Mouse (Mus musculus) B cell, adult (primary cell): Measurements from ENCODE around the gene Cd38. TPM values are rescaled to one million over a fixed set of nuclear protein-coding genes. Genes with fewer than 3 reads are reported as not detected.

Experiments
- total RNA-seq: library from RNA; stranded (reverse); gene quantifications from 4 replicates; pipeline ENCODE4 v1.2.4, GENCODE M21; 2023; ENCODE audit not compliant: inconsistent age

The Cd38 gene
- total RNA-seq = 124 to 134 TPM (median 131 TPM) in 4 replicates

DNA sequence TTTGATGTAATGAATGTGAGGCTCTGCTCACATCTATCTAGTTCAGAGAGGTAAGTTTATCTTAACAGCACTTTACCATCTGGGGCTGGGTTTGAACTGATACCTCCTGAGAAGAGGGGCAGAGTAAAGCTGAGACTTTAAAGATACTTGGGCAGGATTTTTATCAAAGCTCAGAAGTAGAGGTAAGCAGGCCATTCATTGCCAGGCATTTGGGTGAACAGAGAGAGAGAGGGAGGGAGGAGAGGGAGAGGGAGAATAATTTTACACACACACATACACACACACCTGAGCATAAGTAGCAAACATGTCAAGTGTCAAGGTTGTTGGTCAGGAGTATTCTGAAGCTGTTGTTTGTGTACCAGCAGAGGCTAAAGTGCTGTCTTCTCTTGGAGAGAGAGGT, at the start of gene Cd38:
Gene Cd38, plus strand, starts transcription at position 301 of the 400 bp plus-strand sequence.

GRCm38 (mm10) chr5:43818695-43819094, 49.7 kb upstream of the Cd38 start, which contains the start of gene Bst1:
TSS of gene Bst1 (plus strand) at chr5:43818885.

GRCm38 (mm10) chr5:43821538-43821937, 46.8 kb upstream of the Cd38 start, which contains the start of gene Fbxl5:
TSS of gene Fbxl5 (minus strand) at chr5:43821638.

DNA sequence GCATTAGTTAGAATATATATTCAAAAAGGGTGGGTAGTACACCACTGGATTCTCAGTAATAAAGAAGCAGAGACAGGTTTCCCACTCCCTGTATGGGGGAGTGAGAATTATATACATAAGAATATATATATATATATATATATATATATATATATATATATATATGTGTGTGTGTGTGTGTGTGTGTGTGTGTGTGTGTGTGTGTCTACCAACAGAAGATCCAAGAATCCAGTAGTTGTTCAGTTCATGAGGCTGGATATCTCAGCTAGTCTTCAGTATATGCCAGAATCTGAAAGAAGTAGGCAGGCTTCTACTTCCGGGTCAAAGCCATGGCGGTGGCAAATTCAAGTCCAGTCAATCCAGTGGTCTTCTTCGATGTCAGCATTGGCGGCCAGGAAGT, 44.5 kb downstream of the Cd38 start, which contains the start of gene Gm7879:
Gene Gm7879, plus strand, starts transcription at position 301 of the 400 bp plus-strand sequence.

Other genes starting within 250 kb of the Cd38 start
- not detected in 4 replicates for gene Cc2d2a, start 206.2 kb upstream of the Cd38 start, total RNA-seq
- gene Bst1, start 49.7 kb upstream of the Cd38 start, total RNA-seq = 4.0 to 7.1 TPM (median 6.6 TPM) in 4 replicates
- 68.5 to 88.0 TPM (median 77.6 TPM) in 4 replicates for gene Fbxl5, start 46.9 kb upstream of the Cd38 start, total RNA-seq
- gene Gm7879, start 44.6 kb downstream of the Cd38 start, total RNA-seq = 14.2 to 21.7 TPM (median 17.1 TPM) in 4 replicates
- not detected in 4 replicates for gene Fgfbp1, start 113.2 kb downstream of the Cd38 start, total RNA-seq
- 0.87 to 1.00 TPM (median 0.87 TPM) in 3 of 4 replicates, not detected in the other for gene Prom1, start 233.5 kb downstream of the Cd38 start, total RNA-seq